Mouse (Mus musculus) olfactory bulb, adult 2 months (tissue): ENCODE measurements around the gene Notch4. TPM values are rescaled to one million over a fixed set of nuclear protein-coding genes. Genes with fewer than 3 reads are reported as not detected.

Source experiments
- H3K27ac ChIP-seq: fragments of 200-500 bp; 2 replicates; pipeline ENCODE4 v1.5.1; 2012; ENCODE audit warnings: low read depth, low read length; ENCODE audit not compliant: insufficient read depth
- H3K4me1 ChIP-seq: fragments of 200-500 bp; 2 replicates; pipeline ENCODE4 v1.6.1; 2012; ENCODE audit warnings: low read length; ENCODE audit not compliant: control insufficient read depth, insufficient read depth
- H3K4me3 ChIP-seq: fragments of 200-500 bp; 2 replicates; pipeline ENCODE4 v1.5.1; 2012; ENCODE audit warnings: mild to moderate bottlenecking, low read depth, low read length, moderate library complexity; ENCODE audit not compliant: insufficient read depth
- CTCF ChIP-seq: fragments of 200-500 bp; IDR thresholded peaks from 2 replicates; pipeline ENCODE4 v1.5.1; 2012; ENCODE audit warnings: low read depth, mild to moderate bottlenecking, low read length, moderate library complexity; ENCODE audit not compliant: insufficient read depth
- POLR2A ChIP-seq: fragments of 200-500 bp; IDR thresholded peaks from 2 replicates; pipeline ENCODE4 v1.6.1; 2012; ENCODE audit warnings: mild to moderate bottlenecking, low read depth, low read length, moderate library complexity; ENCODE audit not compliant: insufficient read depth
- WGBS: fragments of 180-500 bp; shearing (Covaris S2); methylation state at CpG from one replicate; pipeline ENCODE4 v1.1.7; 2018; 5-methylcytosine and 5-hydroxymethylcytosine counted together
- polyA plus RNA-seq: library from polyadenylated mRNA; stranded (reverse); fragments of >200 nt; gene quantifications from 2 replicates; pipeline ENCODE4 v1.2.4, GENCODE M21; 2012; ENCODE audit warnings: low replicate concordance; ENCODE audit not compliant: missing spikeins, insufficient read depth, insufficient read length

The Notch4 gene
- polyA plus RNA-seq, 1 experiment: not detected

DNA sequence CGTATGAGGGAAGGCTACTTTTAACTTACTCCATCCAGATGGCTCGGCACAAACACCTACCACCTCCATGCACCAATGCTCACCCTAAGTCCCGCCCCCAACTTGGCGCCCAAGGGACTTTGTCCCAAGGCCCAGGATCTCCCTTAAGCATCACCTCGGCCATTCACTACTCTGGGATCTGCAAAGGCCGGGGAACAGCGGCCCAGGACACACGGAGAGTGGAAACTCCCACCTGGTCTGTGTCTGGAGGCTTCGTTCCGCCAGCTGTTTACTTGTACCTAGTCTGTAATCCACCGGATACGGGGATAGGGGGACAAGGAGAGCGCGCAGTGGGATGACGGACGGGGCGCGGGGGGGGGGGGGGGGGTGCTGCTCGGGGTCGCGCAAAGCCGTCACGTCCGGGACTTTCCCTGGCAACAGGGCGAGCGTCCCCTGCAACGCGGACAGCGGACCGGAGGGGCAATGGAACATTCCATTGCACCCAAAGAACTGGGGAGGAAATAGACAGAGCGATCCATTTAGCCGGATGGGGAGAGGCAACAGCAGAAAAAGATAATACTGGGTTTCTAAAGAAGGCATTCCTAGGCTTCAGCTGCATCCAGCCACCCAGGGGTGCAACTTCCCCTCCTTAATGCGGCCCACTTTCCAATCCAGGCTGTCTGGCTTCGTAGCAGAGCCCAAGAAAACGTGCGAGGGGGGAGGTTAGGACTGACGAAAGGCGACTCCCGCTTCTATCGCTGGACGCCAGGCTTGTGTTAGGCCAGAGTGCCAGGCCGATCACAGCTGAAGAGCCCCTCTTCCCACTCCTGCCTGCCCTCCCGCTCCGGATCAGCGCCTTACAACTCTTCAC, 63.2 kb downstream of the Notch4 start:
- peaks cover 34% of the 10 kb centered on the region for H3K4me1 ChIP-seq
- TF ChIP-seq POLR2A: no peak; the same call in none of the 2 replicates
- TF ChIP-seq CTCF: 0 out of 2 replicates have a peak, but pooled peaks have one; percentile 2
- peak overlapping the region; percentile 89 for H3K4me3 ChIP-seq
- WGBS: under 1% methylated on average over 45 of the region's 45 CpGs
- peak overlapping the region; percentile 99 for H3K27ac ChIP-seq

DNA sequence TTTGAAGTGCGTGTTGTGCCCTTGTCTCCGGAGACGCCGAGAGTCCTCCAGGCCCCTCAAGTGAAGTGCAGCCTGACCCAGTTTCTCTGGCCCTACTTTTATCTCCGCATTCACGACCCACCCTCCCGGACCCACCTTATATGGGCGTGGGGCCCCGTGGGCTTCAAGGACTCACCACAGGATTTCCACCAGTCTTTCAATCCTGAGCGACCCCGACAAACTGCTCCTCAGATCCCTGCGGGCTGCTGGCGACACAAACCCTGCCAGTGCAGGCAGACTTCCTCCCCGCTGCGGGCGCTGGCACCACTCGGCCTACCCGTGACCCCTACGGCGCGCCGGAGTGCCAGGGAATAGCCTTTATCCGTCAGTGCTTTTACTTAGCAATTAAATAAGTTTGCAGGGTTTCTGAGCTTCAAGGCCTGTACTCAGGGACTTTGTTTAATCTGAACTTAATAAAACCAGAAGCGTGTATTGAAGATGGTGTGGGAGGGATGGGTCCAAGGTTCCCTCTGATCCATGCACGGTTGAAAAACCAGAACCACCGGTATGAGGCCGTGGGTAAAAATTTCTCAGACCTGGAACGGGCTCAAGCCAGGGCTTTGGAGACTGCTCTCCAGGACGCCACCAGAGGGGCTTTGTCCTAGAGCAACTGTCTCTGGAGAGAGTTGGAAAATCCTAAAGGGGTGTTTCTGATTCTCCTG, 64.0 kb downstream of the Notch4 start, which contains the start of gene Ppt2:
Gene Ppt2, minus strand, starts transcription at position 568 of the 701 bp plus-strand sequence.
- Histone ChIP-seq H3K4me3 (peak within 1 kb of the TSS; percentile 89), H3K27ac (peak within 1 kb of the TSS; percentile 99), H3K4me1 (peaks cover 38% of the 10 kb centered on the region)
- TF ChIP-seq CTCF (no peak), POLR2A (no peak)
- 1% methylated on average over 29 of the region's 29 CpGs for WGBS

DNA sequence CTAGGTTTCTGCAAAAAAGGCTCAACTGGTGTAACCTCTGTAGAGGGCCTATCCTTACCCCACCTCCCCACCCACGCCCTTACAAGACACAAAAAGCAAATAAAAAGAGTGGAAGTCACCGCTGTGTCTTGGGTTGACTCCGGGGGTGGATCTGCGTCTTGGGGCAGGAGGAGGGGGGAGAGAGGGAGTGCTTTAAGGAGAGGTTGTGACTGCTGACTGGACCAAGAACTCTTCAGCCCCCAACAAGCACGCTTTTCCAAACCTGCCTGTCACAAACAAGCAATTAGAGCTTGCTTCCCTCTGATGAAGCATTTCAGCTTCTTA, 64.5 kb downstream of the Notch4 start:
- peak overlapping the region; percentile 89 for H3K4me3 ChIP-seq
- H3K27ac ChIP-seq: peak overlapping the region; percentile 99
- no peak for TF ChIP-seq CTCF
- TF ChIP-seq POLR2A: no peak
- 11% methylated on average over 5 of the region's 5 CpGs for WGBS
- peaks cover 42% of the 10 kb centered on the region for H3K4me1 ChIP-seq

DNA sequence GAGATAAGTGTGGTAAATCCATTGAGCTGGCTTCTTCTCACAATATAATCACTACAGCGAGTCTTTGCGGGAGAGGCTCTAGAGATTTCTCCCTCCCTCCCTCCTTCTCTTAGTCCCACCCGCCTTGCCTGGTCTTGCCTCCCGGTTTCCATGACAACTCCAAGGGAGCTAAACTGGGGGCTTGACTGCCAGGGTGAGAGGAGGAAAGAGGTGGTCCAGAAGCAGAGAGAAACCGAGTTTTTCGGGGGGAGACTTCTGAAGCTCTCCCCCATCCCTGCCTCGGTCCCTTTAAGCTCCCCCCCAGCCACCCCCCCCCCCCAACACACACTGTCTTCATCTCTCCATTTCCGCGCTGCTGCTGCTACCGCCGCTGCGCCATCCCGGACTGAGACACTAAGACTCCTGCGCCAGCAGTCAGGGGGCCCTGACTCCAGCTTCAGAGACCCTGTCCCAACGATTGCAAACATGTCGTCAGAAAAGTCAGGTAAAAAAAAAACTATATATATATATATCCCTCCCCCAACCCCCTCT, 65.2 kb downstream of the Notch4 start, which contains the start of gene Prrt1:
Gene Prrt1, plus strand, starts transcription at position 313 of the 531 bp plus-strand sequence.
- 1% methylated on average over 16 of the region's 16 CpGs for WGBS
- no peak for TF ChIP-seq CTCF
- TF ChIP-seq POLR2A: 0 out of 2 replicates have a peak, but pooled peaks have one; percentile 14
- H3K4me1 ChIP-seq: peaks cover 43% of the 10 kb centered on the region

DNA sequence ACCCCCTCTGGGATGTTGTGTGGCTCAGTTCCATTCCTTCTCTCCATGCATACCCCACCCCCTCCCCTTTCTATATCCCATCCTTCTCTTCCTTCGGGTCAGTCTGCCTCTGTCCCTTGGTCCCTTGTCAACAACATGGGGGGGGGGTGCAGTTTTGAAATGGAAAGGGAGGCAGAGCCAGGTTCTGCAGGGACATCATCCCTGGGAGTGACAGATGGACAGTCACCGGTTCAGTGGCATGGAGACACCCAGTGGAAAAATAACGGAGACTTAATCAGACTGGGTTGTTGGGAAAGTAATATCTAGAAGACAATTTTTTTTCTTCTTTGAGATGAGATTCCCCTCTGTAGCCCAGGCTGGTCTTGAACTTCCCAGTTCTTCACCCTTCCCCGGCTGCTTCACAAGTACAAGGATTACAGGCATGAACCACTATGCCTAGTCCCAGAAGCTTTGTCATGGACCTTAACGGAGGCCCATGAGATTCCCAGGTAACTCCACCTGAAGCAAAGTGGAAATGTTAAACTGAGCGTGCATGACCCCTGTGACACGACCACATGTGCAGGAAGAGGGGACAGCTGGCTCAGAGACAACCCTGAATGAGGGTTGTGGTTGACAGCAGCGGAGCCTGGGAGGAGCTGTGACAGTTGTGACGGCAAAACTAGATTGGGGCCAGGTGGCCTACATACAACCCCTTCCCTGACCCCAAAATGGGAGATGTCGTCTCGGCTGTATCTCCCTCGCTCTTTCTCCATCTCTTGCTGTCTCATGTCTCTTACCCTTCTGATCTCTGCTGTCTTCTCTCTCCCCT, 65.9 kb downstream of the Notch4 start:
- H3K4me3 ChIP-seq: peak overlapping the region; percentile 89
- TF ChIP-seq CTCF (no peak), POLR2A (no peak)
- peak overlapping the region; percentile 50 for H3K27ac ChIP-seq
- peaks cover 43% of the 10 kb centered on the region for H3K4me1 ChIP-seq
- 13% methylated on average over 12 of the region's 12 CpGs for WGBS

More for the DNA sequence above, 65.2 kb downstream of the Notch4 start, which contains the start of gene Prrt1:
- Histone ChIP-seq H3K27ac (peak within 1 kb of the TSS; percentile 99), H3K4me3 (peak within 1 kb of the TSS; percentile 89)

DNA sequence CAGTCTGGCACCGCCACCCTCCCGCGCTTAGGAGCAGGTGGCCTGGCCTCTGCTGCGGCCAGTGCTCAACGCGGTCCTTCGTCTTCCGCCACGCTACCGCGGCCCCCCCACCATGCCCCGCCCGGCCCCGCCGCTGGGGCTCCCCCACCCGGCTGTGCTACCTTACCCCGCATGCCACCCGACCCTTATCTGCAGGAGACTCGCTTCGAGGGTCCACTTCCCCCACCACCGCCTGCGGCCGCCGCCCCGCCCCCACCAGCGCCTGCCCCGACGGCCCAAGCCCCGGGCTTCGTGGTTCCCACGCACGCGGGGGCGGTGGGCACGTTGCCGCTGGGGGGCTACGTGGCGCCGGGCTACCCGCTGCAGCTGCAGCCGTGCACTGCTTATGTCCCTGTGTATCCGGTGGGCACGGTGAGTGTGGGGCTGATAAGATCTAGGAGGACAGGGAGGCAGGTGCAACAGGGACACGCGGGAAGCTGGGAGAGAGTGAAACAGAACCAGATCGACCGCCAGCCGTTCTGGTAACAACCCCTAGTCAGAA, 66.8 kb downstream of the Notch4 start:
- H3K4me1 ChIP-seq: peaks cover 39% of the 10 kb centered on the region
- H3K4me3 ChIP-seq: peak overlapping the region; percentile 89
- WGBS: 3% methylated on average over 48 of the region's 48 CpGs
- H3K27ac ChIP-seq: peak overlapping the region; percentile 62; the same call in 1 of the 2 replicates
- no peak for TF ChIP-seq POLR2A
- no peak for TF ChIP-seq CTCF

DNA sequence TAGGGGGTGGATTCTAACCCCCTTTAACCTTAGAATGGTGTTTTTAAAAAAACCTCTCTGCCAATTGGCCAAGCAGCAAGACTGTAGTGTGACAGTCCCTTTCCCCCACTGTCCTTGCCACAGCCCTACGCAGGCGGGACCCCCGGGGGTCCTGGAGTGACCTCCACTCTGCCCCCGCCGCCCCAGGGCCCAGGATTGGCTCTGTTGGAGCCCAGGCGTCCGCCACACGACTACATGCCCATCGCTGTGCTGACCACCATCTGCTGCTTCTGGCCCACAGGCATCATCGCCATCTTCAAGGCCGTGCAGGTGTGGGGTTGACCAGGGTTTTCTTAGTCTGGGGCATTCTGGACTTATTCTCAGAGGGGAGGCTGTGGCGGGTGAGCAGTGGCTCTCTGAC, 67.6 kb downstream of the Notch4 start:
- Histone ChIP-seq H3K27ac (peak overlapping the region; percentile 62), H3K4me3 (peak overlapping the region; percentile 89), H3K4me1 (peaks cover 31% of the 10 kb centered on the region)
- TF ChIP-seq POLR2A: no peak
- no peak for TF ChIP-seq CTCF
- WGBS: 13% methylated on average over 12 of the region's 12 CpGs

DNA sequence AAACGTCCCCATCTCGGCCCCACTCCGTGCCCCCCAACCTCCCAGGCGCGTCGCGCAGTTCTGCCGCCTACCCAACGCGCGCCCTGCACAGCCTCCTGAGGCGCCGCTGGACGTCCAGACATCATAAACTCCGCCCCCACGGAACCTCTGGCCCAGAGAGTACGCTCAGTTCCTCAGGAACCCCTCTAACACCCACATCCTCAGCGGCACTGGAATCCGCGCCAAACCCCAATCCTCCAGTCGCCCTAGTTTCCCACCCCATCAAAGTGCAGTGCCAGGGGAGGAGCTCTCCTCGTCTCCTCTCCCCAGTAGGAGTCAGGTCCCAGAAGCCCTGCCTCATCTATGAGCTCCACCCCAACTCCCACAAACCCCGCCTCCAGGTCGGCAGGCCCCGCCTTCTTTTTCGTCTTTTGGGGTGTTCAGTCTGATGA, 68.2 kb downstream of the Notch4 start:
- TF ChIP-seq CTCF (no peak), POLR2A (peak; percentile 62)

More for the DNA sequence above, 68.2 kb downstream of the Notch4 start:
- Histone ChIP-seq H3K27ac (peak overlapping the region; percentile 52), H3K4me3 (peak overlapping the region; percentile 89), H3K4me1 (peaks cover 30% of the 10 kb centered on the region)
- 2% methylated on average over 26 of the region's 26 CpGs for WGBS
